Mouse (Mus musculus): ENCODE measurements around the gene Cdc40.

DNA sequence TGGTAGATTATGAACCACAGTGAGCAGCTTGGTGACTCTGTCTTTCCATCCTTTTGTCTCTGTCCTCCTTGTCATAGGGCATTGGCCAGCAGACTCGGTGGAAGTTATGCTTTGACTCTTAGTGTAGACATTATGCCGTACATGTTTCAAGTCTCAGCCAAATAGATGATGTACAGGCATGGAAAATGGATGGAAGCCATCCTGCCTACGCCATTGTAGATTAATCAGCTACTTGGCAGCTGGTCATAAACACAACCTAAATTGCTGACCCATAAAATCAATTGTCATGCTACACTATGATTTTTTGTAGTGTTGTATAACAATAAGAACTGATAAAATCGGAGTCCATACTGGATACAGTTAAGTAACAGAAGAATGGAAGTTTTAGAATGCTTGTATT is 18.7 kb upstream of the Cdc40 start:
- TF ChIP-seq CTCF (IDR thresholded peaks at IDR 0.05) (no peak), EP300 (IDR thresholded peaks at IDR 0.05) (no peak)

Measured in lung, postnatal 0 days (tissue).